Comparison of ENCODE assay signal across 1 mouse cellular context in the genomic region with DNA sequence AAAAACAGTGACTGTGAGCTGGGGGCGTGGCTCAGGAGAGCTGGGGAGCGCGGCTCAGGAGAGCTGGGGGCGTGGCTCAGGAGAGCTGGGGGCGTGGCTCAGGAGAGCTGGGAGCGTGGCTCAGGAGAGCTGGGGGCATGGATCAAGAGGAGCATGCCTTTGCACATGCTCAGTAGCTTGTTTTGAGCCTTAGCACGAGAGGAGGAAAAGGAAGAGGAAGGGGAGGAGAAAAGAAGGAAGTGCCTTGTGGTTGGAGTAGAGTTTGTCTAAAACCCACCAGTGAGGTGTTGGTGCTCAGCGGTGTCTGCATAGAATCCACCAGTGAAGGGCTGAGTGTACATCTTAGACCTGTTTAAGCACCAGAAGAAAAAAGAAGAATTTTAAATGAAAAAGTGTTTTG.
TF ChIP-seq lines count a peak whose summit lies in the region.

No protein-coding gene starts in this region.

TF ChIP-seq in MEL, 35 proteins besides CTCF, POLR2A, EP300 and RAD21 (continued from another document):
- peak; percentile 55 for TF ChIP-seq HCFC1 (IDR thresholded peaks at IDR 0.05; ENCODE audit: low read depth, low read length)
- TF ChIP-seq TCF12 (IDR thresholded peaks at IDR 0.05; ENCODE audit: low read depth, low read length), result 0 out of 2 replicates have a peak, but pooled peaks have one; percentile 34
- TF ChIP-seq GABPA (IDR thresholded peaks at IDR 0.05; ENCODE audit: low read depth, low read length), result no peak
- TF ChIP-seq ELF1 (IDR thresholded peaks at IDR 0.05; ENCODE audit: low read depth, low read length), result peak; percentile 77; the same call in 1 of the 2 replicates
- no peak for TF ChIP-seq UBTF (IDR thresholded peaks at IDR 0.05; ENCODE audit: borderline replicate concordance, insufficient read depth, low read depth, low read length)
- TF ChIP-seq CHD1 (IDR thresholded peaks at IDR 0.05; ENCODE audit: low read depth, low read length), result no peak
- no peak for TF ChIP-seq CHD2 (IDR thresholded peaks at IDR 0.05; ENCODE audit: low read length)
- TF ChIP-seq SMC3 (IDR thresholded peaks at IDR 0.05; ENCODE audit: low read depth, low read length), result no peak
- no peak for TF ChIP-seq E2F4 (IDR thresholded peaks at IDR 0.05; ENCODE audit: borderline replicate concordance, low read depth, low read length)
- no peak for TF ChIP-seq ZNF384 (IDR thresholded peaks at IDR 0.05; ENCODE audit: low read depth, low read length)
- 0 out of 2 replicates have a peak, but pooled peaks have one; percentile 31 for TF ChIP-seq SIN3A (IDR thresholded peaks at IDR 0.05; ENCODE audit: low read length)
- TF ChIP-seq ETS1 (IDR thresholded peaks at IDR 0.05; ENCODE audit: low read depth, low read length), result 0 out of 2 replicates have a peak, but pooled peaks have one; percentile 33
- no peak for TF ChIP-seq ZMIZ1 (IDR thresholded peaks at IDR 0.05; ENCODE audit: low read depth, low read length)
- TF ChIP-seq POLR2AphosphoS5 (IDR thresholded peaks at IDR 0.05; ENCODE audit: borderline replicate concordance, low read depth, low read length), result no peak
- peak; percentile 73 for TF ChIP-seq NRF1 (IDR thresholded peaks at IDR 0.05; ENCODE audit: insufficient read depth, low read depth, low read length, poor library complexity, severe bottlenecking)
- 0 out of 2 replicates have a peak, but pooled peaks have one; percentile 38 for TF ChIP-seq MYC (IDR thresholded peaks at IDR 0.05; ENCODE audit: low read depth, low read length)
